Comparison of ENCODE assay signal across 8 mouse cellular contexts in genomic region chr2:70471861-70472620, GRCm38 (mm10). TPM values are rescaled to one million over a fixed set of nuclear protein-coding genes. Genes with fewer than 3 reads are reported as not detected.
A peak's percentile ranks its signal among the peaks of the same experiment; 100 is the strongest.
DNase-seq lines count a peak whose midpoint lies in the region; ATAC-seq lines count a peak whose summit lies in the region.

No protein-coding gene starts in this region.

- peaks cover 71% of the 10 kb centered on the region for H3K27me3 ChIP-seq in embryonic facial prominence, embryonic 12.5 days
- peaks cover 35% of the 10 kb centered on the region for H3K27me3 ChIP-seq in hindbrain, embryonic 16.5 days (replicated peaks; ENCODE audit: control insufficient read depth, insufficient read depth, low read length)
- peaks cover 75% of the 10 kb centered on the region for H3K27me3 ChIP-seq in liver, embryonic 11.5 days (replicated peaks; ENCODE audit: control insufficient read depth, insufficient read depth, low read length)
- H3K27me3 ChIP-seq in neural tube, embryonic 12.5 days (replicated peaks), result peaks cover 66% of the 10 kb centered on the region

- H3K4me3 ChIP-seq in embryonic facial prominence, embryonic 12.5 days, result peak overlapping the region; percentile 41
- peak overlapping the region; percentile 39 for H3K4me3 ChIP-seq in hindbrain, embryonic 16.5 days (ENCODE audit: low read length)
- peak overlapping the region; percentile 37 for H3K4me3 ChIP-seq in liver, embryonic 11.5 days (ENCODE audit: low read depth, low read length)
- H3K4me3 ChIP-seq in neural tube, embryonic 12.5 days, result peak overlapping the region; percentile 36

- WGBS in embryonic facial prominence, embryonic 12.5 days, result 1% methylated on average over 48 of the region's 48 CpGs
- 1% methylated on average over 48 of the region's 48 CpGs for WGBS in hindbrain, embryonic 16.5 days
- WGBS in liver, embryonic 11.5 days, result 2% methylated on average over 48 of the region's 48 CpGs
- under 1% methylated on average over 48 of the region's 48 CpGs for WGBS in neural tube, embryonic 12.5 days

- no peaks in the 10 kb centered on the region for H3K36me3 ChIP-seq in embryonic facial prominence, embryonic 12.5 days
- H3K36me3 ChIP-seq in hindbrain, embryonic 16.5 days (ENCODE audit: control insufficient read depth, insufficient read depth, low read length), result no peaks in the 10 kb centered on the region
- H3K36me3 ChIP-seq in liver, embryonic 11.5 days (ENCODE audit: control insufficient read depth, insufficient read depth, low read length), result no peaks in the 10 kb centered on the region
- H3K36me3 ChIP-seq in neural tube, embryonic 12.5 days, result no peaks in the 10 kb centered on the region

- intact Hi-C loops in left cerebral cortex, postnatal 25 days (cut with DNase I), result loop anchor here (5.0 kb wide), 1 partner anchor 1075 kb away; the partner anchor contains the start of gene Dlx2

- peaks cover 27% of the 10 kb centered on the region for H3K4me1 ChIP-seq in embryonic facial prominence, embryonic 12.5 days
- peaks cover 37% of the 10 kb centered on the region for H3K4me1 ChIP-seq in hindbrain, embryonic 16.5 days (ENCODE audit: control insufficient read depth, insufficient read depth, low read depth, low read length)
- peaks cover 8% of the 10 kb centered on the region; the same call in 1 of the 2 replicates for H3K4me1 ChIP-seq in liver, embryonic 11.5 days (replicated peaks; ENCODE audit: control insufficient read depth, insufficient read depth, low read length)
- H3K4me1 ChIP-seq in neural tube, embryonic 12.5 days, result peaks cover 46% of the 10 kb centered on the region

- H3K9me3 ChIP-seq in embryonic facial prominence, embryonic 12.5 days, result no peaks in the 10 kb centered on the region
- H3K9me3 ChIP-seq in hindbrain, embryonic 16.5 days (ENCODE audit: control insufficient read depth, low read length), result no peaks in the 10 kb centered on the region; the same call in 1 of the 2 replicates
- no peaks in the 10 kb centered on the region for H3K9me3 ChIP-seq in liver, embryonic 11.5 days (ENCODE audit: control insufficient read depth, low read length)
- H3K9me3 ChIP-seq in neural tube, embryonic 12.5 days, result no peaks in the 10 kb centered on the region

- no peak overlapping the region for H3K9ac ChIP-seq in embryonic facial prominence, embryonic 12.5 days
- peak overlapping the region; percentile 46; the same call in 1 of the 2 replicates for H3K9ac ChIP-seq in hindbrain, embryonic 16.5 days (ENCODE audit: low read depth, low read length)
- H3K9ac ChIP-seq in liver, embryonic 11.5 days (ENCODE audit: low read depth, low read length), result no peak overlapping the region
- H3K9ac ChIP-seq in neural tube, embryonic 12.5 days, result no peak overlapping the region

- ATAC-seq in embryonic facial prominence, embryonic 12.5 days (ENCODE audit: insufficient number of reproducible peaks, insufficient read depth, low FRiP score, low TSS enrichment), result no peak
- no peak for ATAC-seq in hindbrain, embryonic 16.5 days
- ATAC-seq in liver, embryonic 11.5 days (replicated peaks; ENCODE audit: low FRiP score), result no peak
- no peak for ATAC-seq in neural tube, embryonic 12.5 days (ENCODE audit: low FRiP score, low read depth)

- peak; percentile 9 for DNase-seq in ovary, adult 18-20 months (ENCODE audit: low spot score)
- no peak for DNase-seq in ovary, postnatal 14 days (ENCODE audit: low spot score)
- peak; percentile 57 for DNase-seq in liver, embryonic 11.5 days (ENCODE audit: low spot score)
- no peak for DNase-seq in left cerebral cortex, postnatal 25 days (ENCODE audit: low spot score in 2 of 2)
- no peak for DNase-seq in cerebellum, adult 9-10 months

- no peak overlapping the region for H3K27ac ChIP-seq in embryonic facial prominence, embryonic 12.5 days
- H3K27ac ChIP-seq in hindbrain, embryonic 16.5 days (ENCODE audit: low read depth, low read length), result no peak overlapping the region
- H3K27ac ChIP-seq in liver, embryonic 11.5 days (ENCODE audit: low read depth, low read length), result no peak overlapping the region
- no peak overlapping the region for H3K27ac ChIP-seq in neural tube, embryonic 12.5 days

- H3K4me2 ChIP-seq in embryonic facial prominence, embryonic 12.5 days (replicated peaks), result peak overlapping the region; percentile 73
- peak overlapping the region; percentile 71 for H3K4me2 ChIP-seq in hindbrain, embryonic 16.5 days (ENCODE audit: low read length)
- peak overlapping the region; percentile 63 for H3K4me2 ChIP-seq in liver, embryonic 11.5 days
- peak overlapping the region; percentile 74 for H3K4me2 ChIP-seq in neural tube, embryonic 12.5 days (replicated peaks)

RNA-seq across cellular contexts. Expression of gene Sp5, which starts 2.7 kb away (rescaled TPM):
- polyA plus RNA-seq in embryonic facial prominence, embryonic 12.5 days (2016; fragmentation: Nextera tagmentation; extraction: Ambion mirVana), result 6.5 and 7.8 TPM in 2 replicates
- 7.1 and 9.2 TPM in 2 replicates for polyA plus RNA-seq in hindbrain, embryonic 16.5 days (2015; fragmentation: Nextera tagmentation; extraction: Ambion mirVana)
- 1.1 TPM in 2 replicates for polyA plus RNA-seq in liver, embryonic 11.5 days (2014; fragmentation: Nextera tagmentation; extraction: Ambion mirVana)
- 3.9 and 5.2 TPM in 2 replicates for polyA plus RNA-seq in neural tube, embryonic 12.5 days (2016; fragmentation: Nextera tagmentation; extraction: Ambion mirVana)
- total RNA-seq in left cerebral cortex, postnatal 25 days (2021), result under 1 TPM; 0.71 to 0.78 TPM

RNA-seq across cellular contexts. Expression of gene Erich2, which starts 36.6 kb away (rescaled TPM):
- polyA plus RNA-seq in embryonic facial prominence, embryonic 12.5 days (2016; fragmentation: Nextera tagmentation; extraction: Ambion mirVana), result 2.1 and 2.4 TPM in 2 replicates
- polyA plus RNA-seq in hindbrain, embryonic 16.5 days (2015; fragmentation: Nextera tagmentation; extraction: Ambion mirVana), result 3.1 and 4.0 TPM in 2 replicates
- not detected in 2 replicates for polyA plus RNA-seq in liver, embryonic 11.5 days (2014; fragmentation: Nextera tagmentation; extraction: Ambion mirVana)
- 0.73 and 1.4 TPM in 2 replicates for polyA plus RNA-seq in neural tube, embryonic 12.5 days (2016; fragmentation: Nextera tagmentation; extraction: Ambion mirVana)
- total RNA-seq in left cerebral cortex, postnatal 25 days (2021), result under 1 TPM; 0.21 to 0.50 TPM

Comparison
In these comparisons a context has a peak if more than half of its experiments do, and no peak if none do; other contexts are left out.
1. DNase-seq: peak in ovary, adult 18-20 months (single experiment) and liver, embryonic 11.5 days (single experiment); none in ovary, postnatal 14 days (single experiment), left cerebral cortex, postnatal 25 days (0 of 2) and cerebellum, adult 9-10 months (single experiment).
2. Peak in every context shown above with its lines, with median percentiles within 50 percentile points of each other: H3K4me2 ChIP-seq and H3K4me3 ChIP-seq.